Mouse (Mus musculus): ENCODE measurements at regions not wholly inside any gene's neighbourhood (a gene's known extent, or its start where the extent isn't known, plus 50 kb on each side); places are given as distances from the start of the nearest gene placed in this dataset.
"Not testable (repeated sequence)": the region's sequence is repeated elsewhere in the genome, so short reads cannot be mapped to it uniquely, and the experiment has no call there.

DNA sequence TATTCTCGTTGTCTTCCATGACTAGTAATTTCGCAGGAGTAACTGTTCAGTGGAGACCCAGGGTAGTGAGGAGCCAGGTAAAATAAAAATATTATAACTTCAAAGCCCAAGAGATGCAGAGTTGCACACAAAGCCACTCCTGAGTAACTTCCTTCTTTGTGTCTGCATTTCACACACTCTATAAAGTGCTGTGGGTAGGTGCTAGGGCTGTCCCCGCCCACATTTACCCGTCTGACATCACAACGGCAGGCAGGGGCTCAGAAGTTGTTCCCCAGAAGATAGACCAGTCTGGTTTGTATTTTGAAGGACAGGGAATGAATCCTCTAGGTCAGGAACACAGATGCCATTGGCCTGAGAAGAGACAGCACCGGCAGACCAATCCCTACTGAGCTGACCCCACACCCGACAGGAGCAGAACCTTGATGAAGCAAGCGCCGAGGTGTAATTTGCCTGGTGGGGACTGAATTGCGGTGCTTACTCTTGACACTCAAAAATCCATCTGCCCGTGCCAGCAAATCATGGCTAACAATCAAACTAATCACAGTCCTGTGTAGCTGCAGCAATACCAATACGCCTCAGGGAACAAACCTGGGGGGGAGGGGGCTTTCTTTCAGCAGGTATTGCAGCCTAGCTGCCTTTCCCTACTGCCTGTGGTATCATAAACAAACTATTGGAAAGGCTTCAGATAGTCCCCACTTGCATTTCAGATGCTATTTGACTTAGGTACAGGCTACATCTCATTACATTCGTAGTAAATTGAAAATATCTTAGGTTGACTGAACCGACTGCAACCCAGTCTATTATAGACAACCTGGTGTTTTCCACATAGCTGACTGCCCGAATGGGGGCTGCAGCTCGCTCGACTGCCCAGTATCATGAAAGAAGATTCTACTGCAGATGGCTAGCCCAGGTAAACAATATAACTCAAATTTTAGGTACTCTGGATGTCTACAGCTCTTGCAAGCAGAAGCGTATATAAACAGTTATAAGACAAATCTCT, 175.6 kb downstream of the Basp1 start:
- Histone ChIP-seq H3K4me3 (no peak overlapping the region), H3K27ac (no peak overlapping the region)
- DNase-seq (ENCODE audit: extremely low spot score in 1 of 2, low spot score in 2 of 2), result no peak
- intact Hi-C loops (cut with DNase I), result no loop called here
- no peak for TF ChIP-seq CTCF (IDR thresholded peaks at IDR 0.05)

DNA sequence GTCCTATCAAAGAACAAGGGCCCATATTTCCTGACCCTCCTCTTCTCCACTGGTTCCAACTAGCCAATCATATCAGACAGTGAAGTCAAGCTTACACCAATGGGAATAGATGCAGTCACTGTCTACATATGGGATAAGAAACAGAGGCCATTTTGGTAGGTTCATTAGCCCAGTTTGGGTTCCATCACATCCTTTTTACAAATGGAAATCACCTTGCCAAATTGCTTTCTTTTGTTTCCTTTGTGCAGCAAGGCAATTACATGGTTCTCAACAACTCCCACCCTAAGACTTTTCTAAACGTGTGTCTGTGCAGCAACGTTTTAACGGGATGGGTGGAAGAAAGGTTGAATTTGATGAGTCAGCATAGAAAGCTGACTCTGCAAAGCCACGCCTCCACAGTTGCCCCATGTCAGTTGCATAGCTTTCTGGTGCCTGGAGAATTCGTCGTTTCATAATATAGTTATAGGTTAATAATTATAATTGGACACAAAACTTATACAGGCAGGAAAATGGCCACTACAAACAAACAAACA, 177.3 kb downstream of the Basp1 start:
- no peak overlapping the region for H3K27ac ChIP-seq
- intact Hi-C loops (cut with DNase I), result no loop called here
- H3K4me3 ChIP-seq, result no peak overlapping the region
- no peak for DNase-seq (ENCODE audit: extremely low spot score in 1 of 2, low spot score in 2 of 2)
- no peak for TF ChIP-seq CTCF (IDR thresholded peaks at IDR 0.05)

DNA sequence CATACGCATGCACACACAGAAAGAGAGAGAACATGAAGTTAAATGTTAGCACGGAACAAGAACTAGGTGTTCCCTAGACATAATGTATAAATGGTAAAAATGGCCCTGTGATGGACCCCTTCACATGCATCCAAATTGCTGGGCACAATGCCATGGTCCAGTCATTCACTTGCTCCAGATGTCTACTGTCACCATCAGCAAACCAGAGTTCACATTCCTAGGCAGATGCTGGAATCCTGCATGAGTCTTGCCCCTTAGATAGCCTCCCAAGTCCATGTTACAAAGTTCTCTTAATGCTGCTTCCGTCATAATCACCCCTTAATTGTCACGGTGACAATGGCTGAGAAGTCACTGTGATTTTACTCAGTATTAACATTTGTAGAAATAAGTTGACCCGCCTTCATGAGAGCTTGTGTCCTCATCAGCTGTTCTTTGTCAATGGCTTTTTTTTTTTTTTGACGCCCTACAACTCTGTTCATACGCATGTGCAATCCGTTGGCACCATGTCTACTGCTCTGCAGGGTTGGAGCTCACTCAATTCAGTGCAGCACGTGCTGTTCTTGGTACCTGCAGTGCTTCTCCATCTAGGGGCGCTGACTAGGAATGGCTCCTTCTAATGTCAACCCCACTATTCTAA, 179.4 kb downstream of the Basp1 start:
- H3K4me3 ChIP-seq, result no peak overlapping the region
- no peak for DNase-seq (ENCODE audit: extremely low spot score in 1 of 2, low spot score in 2 of 2)
- no peak overlapping the region for H3K27ac ChIP-seq
- intact Hi-C loops (cut with DNase I), result loop anchor here (5.0 kb wide), 1 partner anchor 33 kb away; no protein-coding TSS in a partner anchor
- TF ChIP-seq CTCF (IDR thresholded peaks at IDR 0.05), result no peak

DNA sequence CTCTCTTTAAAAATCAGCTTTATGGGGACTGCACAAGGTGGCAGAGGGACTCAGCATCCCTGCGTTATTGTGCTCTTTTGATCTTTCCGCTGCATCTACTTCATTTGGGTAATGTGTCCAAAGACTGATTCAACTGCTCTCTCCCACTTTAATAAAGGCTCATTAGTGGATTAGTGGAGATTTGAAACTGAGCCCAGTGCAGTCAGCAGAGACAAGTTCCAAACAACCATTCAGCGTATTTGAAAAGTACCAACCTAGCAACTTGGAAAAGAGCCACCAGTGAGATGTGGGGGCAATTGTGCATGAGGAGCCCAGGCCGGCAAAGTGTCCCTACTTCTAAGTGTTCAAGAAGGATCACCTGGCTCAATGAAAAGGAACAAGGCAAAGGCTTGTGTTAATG, 183.4 kb downstream of the Basp1 start:
- Histone ChIP-seq H3K27ac (no peak overlapping the region), H3K4me3 (no peak overlapping the region)
- TF ChIP-seq CTCF (IDR thresholded peaks at IDR 0.05), result no peak
- intact Hi-C loops (cut with DNase I), result loop anchor here (1.0 to 5.0 kb wide), 2 partner anchors 37 to 61 kb away; no protein-coding TSS in a partner anchor
- no peak for DNase-seq (ENCODE audit: extremely low spot score in 1 of 2, low spot score in 2 of 2)

DNA sequence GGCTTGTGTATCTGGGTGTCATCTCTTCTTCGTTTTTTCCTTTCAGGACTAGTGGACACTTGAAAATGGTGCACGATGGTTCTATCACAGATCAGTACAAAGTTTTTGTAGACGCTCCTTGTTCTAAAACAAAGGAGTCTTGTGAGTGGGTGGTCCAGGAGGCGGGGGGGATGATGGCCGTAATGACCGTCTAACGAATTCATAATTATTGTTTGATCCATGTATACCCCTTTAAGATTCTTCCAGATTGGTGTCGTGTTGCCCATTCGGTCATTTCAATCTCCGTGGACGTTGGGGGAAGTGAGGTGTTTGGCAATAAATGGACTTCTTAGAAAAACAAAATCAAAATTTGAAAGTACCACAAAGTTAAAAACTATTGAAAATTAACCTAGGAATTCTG, 183.8 kb downstream of the Basp1 start:
- DNase-seq (ENCODE audit: extremely low spot score in 1 of 2, low spot score in 2 of 2), result no peak
- intact Hi-C loops (cut with DNase I), result loop anchor here (1.0 to 5.0 kb wide), 2 partner anchors 37 to 61 kb away; no protein-coding TSS in a partner anchor
- no peak overlapping the region for H3K27ac ChIP-seq
- TF ChIP-seq CTCF (IDR thresholded peaks at IDR 0.05), result no peak
- H3K4me3 ChIP-seq, result no peak overlapping the region

DNA sequence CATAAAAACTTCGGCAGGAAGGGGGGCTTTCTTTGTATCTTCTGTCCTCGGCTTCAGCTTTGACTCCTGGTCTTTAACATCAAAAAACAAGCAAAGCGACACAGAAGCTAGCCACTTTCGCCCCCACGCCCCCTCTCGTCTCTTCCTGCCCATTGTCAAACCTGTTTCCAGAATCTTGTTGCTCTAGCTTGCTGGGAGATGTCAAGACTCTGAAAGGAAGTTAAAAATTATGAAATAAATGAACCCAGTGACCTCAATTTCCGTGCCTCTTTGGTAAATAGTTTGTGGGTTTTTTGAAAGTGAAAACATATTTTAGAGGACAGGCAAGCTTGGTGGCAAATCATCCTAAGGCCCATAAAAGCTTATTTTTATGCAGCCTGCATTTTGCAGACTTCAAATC, 186.1 kb downstream of the Basp1 start:
- no peak for TF ChIP-seq CTCF (IDR thresholded peaks at IDR 0.05)
- intact Hi-C loops (cut with DNase I), result loop anchor here (2.0 kb wide), 1 partner anchor 179 kb away; no protein-coding TSS in a partner anchor
- DNase-seq (ENCODE audit: extremely low spot score in 1 of 2, low spot score in 2 of 2), result no peak
- Histone ChIP-seq H3K27ac (no peak overlapping the region), H3K4me3 (no peak overlapping the region)

DNA sequence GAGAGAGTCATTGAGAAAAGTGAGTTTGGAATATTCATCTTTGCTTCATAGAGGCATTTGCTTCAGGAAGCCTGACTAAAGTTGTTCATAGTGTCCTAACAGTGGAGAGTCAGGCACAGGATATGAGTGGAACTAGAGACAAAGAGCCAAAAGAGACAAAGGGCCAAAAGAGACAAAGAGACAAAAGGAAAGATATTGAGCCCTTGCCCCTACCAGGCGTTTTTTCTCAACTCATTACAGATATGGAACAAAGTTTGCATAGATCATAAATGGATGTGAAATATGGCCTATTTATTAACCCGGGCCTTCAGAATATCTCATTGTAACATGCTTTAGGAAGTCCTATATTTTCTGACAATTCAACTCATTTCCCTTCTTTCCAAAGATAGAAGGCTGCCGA, 187.6 kb downstream of the Basp1 start:
- Histone ChIP-seq H3K27ac (no peak overlapping the region), H3K4me3 (no peak overlapping the region)
- no peak for DNase-seq (ENCODE audit: extremely low spot score in 1 of 2, low spot score in 2 of 2)
- intact Hi-C loops (cut with DNase I), result loop anchor here (2.0 kb wide), 1 partner anchor 181 kb away; no protein-coding TSS in a partner anchor
- no peak for TF ChIP-seq CTCF (IDR thresholded peaks at IDR 0.05)

DNA sequence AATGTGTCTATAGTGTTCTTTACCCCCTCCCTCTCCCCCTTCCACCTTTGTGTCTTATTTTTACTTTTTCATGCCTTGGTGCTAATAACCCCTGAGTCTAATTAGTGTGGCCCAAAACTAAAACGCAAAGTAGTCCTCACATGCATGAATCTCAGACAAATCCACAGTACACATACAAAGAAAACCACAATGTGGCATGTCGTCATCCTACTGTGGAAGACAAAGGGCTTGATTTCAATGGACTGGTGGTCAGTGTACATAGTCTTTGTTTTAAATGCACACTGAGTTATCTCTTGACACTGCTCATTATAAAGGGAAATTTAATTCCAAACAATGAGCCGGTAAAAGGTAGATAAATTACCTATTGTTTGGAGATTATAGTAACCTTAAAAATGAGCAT, 188.1 kb downstream of the Basp1 start:
- TF ChIP-seq CTCF (IDR thresholded peaks at IDR 0.05), result no peak
- no peak for DNase-seq (ENCODE audit: extremely low spot score in 1 of 2, low spot score in 2 of 2)
- intact Hi-C loops (cut with DNase I), result no loop called here
- Histone ChIP-seq H3K4me3 (no peak overlapping the region), H3K27ac (no peak overlapping the region)

DNA sequence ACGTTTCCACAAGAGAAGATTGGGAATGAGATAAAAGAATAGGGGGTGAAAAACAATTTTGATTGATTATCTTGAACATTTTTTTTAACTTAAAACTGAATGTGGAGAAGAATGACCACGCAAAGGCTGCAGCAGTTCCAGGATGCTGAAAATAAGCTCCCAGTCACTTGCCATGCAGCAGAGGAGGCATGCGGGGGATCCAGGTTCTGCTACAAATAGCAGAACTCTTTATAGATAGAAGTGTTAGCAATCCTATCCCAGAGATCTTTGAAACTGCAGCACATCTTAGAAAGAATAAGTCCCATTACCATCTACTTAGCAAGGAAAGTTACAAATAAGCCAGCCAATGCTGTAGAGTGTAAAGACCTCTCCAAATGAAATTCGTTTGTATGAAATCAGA, 191.8 kb downstream of the Basp1 start:
- no peak for TF ChIP-seq CTCF (IDR thresholded peaks at IDR 0.05)
- Histone ChIP-seq H3K4me3 (no peak overlapping the region), H3K27ac (peak overlapping the region; percentile 64)
- DNase-seq (ENCODE audit: extremely low spot score in 1 of 2, low spot score in 2 of 2), result no peak
- intact Hi-C loops (cut with DNase I), result loop anchor here (5.0 kb wide), 2 partner anchors 136 to 499 kb away; no protein-coding TSS in a partner anchor

DNA sequence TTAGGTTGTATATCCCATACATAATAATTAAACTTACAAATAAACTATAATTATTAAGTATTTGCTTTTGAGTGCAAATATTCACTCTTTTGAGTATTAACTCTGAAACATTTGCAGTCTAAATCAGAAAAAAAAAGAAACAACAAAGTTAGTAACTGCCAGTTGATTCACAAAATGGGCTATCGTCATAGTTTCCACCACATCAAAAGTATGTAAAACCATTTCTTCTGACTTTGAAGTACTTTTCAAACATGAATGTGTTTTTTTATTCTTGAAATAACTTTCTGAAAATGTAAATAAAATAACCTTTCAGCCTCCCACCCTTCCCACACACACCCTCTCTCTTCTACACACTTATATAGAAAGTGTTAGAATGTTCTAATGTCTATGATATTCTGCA, 197.2 kb downstream of the Basp1 start:
- intact Hi-C loops (cut with DNase I), result no loop called here
- Histone ChIP-seq H3K27ac (no peak overlapping the region), H3K4me3 (no peak overlapping the region)
- DNase-seq (ENCODE audit: extremely low spot score in 1 of 2, low spot score in 2 of 2), result no peak
- no peak for TF ChIP-seq CTCF (IDR thresholded peaks at IDR 0.05)

DNA sequence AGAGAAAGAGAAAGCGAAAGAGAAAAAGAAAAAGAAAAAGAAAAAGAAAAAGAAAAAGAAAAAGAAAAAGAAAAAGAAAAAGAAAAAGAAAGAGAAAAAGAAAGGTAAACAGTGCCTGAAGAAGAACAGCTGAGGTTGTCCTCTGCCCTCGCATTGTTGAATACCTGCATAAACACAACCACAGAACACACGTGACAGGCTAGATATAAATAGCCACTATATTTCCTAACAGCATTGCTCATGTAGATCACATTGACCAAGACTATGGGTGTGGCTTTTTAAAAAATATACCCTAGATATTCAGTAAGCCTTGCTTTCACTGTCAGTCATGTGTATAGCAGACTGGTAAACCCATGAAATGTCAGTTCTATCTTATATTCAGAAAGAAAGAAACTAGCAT, 211.5 kb downstream of the Basp1 start:
- Histone ChIP-seq H3K27ac (no peak overlapping the region), H3K4me3 (no peak overlapping the region)
- intact Hi-C loops (cut with DNase I), result no loop called here
- DNase-seq (ENCODE audit: extremely low spot score in 1 of 2, low spot score in 2 of 2), result no peak
- TF ChIP-seq CTCF (IDR thresholded peaks at IDR 0.05), result no peak

DNA sequence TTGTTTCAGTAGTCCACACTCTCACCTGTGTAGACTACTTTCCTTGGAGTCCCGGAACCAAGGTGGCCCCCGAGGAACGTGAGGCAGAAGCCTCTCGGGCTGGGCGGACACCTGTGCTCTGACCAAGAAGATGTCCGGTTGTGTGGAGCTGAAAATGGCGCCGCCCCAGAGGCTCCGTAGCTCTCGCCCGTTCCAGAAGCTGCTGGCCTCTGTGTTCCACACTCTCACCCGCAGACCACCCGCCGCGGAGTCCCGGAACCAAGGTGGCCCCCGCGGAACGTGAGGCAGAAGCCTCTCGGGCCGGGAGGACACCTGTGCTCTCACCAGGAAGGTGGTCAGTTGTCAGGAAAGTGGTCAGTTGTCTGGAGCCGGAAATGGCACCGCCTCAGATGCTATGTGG, 213.3 kb downstream of the Basp1 start:
- H3K27ac ChIP-seq; H3K4me3 ChIP-seq; intact Hi-C loops (cut with DNase I); DNase-seq (ENCODE audit: extremely low spot score in 1 of 2, low spot score in 2 of 2): not testable (repeated sequence)
